In the genomic region with DNA sequence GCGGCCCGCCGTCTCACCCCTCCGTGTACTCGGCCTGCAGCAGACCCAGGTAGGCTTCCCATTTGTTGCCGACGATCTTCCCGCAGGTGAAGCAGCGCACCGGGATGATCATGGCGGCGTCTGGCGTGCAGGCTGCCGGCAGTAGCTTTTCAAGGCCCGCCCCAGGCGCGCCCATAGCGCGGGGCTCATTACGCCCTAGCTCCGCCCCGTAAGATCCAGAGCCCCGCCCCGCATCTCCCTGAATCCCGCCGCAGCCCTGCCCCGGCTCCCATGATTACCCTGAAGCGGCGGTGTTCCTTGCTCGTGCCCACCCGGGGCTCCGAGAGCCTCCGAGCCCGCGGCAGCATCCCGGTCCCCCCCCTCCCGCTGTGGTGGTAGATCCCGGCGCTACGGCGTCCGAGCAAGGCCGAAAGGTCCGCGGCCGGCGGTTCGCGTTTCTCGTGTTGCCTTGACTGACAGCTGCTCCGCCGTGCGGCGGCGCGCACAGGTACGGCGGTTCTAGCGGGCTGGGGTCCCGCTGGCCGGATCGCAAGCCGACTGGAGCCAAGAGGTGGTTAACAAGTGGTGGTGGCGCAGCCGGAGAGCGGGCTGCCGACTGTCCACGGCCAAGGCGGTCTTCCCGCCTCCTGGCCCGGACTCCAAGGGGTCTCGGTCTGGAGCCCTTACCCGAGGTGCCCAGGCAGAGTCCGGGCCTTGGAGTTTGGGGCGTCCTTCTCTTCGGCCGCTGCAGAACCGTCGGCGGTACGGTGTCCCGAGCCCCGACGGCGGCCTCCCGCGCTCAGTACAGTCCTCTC, we compare ENCODE assay signal across 7 mouse cellular contexts. TPM values are rescaled to one million over a fixed set of nuclear protein-coding genes. Genes with fewer than 3 reads are reported as not detected.
DNase-seq lines count a peak whose midpoint lies in the region; ATAC-seq lines count a peak whose summit lies in the region.

TSS of gene Polr2l (minus strand) at position 122 of the 794 bp plus-strand sequence.
TSS of gene Tspan4 (plus strand) at position 230 of the 794 bp plus-strand sequence.

- under 1% methylated on average over 87 of the region's 87 CpGs for WGBS in midbrain, embryonic 10.5 days

- H3K27me3 ChIP-seq in midbrain, embryonic 10.5 days (ENCODE audit: low read depth, poor library complexity, severe bottlenecking) = peaks cover 31% of the 10 kb centered on the region

- DNase-seq in adrenal gland, adult 18-20 months (ENCODE audit: low spot score in 2 of 2) = peak; percentile 81 to 86
- DNase-seq in gastrocnemius, postnatal 10 days = peak; percentile 82
- DNase-seq in induced T-regulatory cell, adult 2 months (ENCODE audit: low read depth) = peak; percentile 93
- DNase-seq in left cerebral cortex, postnatal 36 days (ENCODE audit: low spot score in 2 of 2) = peak; percentile 87
- DNase-seq in midbrain, embryonic 10.5 days (ENCODE audit: low spot score) = peak; percentile 91
- peak; percentile 66 to 71 for DNase-seq in right cerebral cortex, postnatal 36 days (ENCODE audit: low spot score in 2 of 2)

- H3K9me3 ChIP-seq in midbrain, embryonic 10.5 days (replicated peaks) = no peaks in the 10 kb centered on the region

- H3K4me1 ChIP-seq in midbrain, embryonic 10.5 days = peaks cover 47% of the 10 kb centered on the region

- peak within 1 kb of the TSS; percentile 99 for H3K27ac ChIP-seq in midbrain, embryonic 10.5 days (replicated peaks)

- intact Hi-C loops in left cerebral cortex, postnatal 36 days (cut with DNase I) = no loop called here

- peaks cover 30% of the 10 kb centered on the region for H3K36me3 ChIP-seq in midbrain, embryonic 10.5 days

- peak; percentile 47 for ATAC-seq in common myeloid progenitor, adult 5-6 weeks (replicated peaks; ENCODE audit: low read depth, poor library complexity, severe bottlenecking)

- H3K4me3 ChIP-seq in midbrain, embryonic 10.5 days = peak within 1 kb of the TSS; percentile 84

RNA-seq across cellular contexts. Expression of gene Polr2l, which starts in this region (rescaled TPM):
- 100 to 1,000 TPM; 104 to 114 TPM for total RNA-seq in adrenal gland, adult 18-20 months (2021)
- 44.5 and 47.0 TPM in 2 replicates for total RNA-seq in common myeloid progenitor, adult 5-6 weeks (2017)
- 10 to 100 TPM; 43.4 to 49.0 TPM for total RNA-seq in gastrocnemius, postnatal 10 days (2021)
- 10 to 100 TPM; 38.0 to 40.1 TPM for total RNA-seq in left cerebral cortex, postnatal 36 days (2021)
- polyA plus RNA-seq in midbrain, embryonic 10.5 days (2016; fragmentation: Nextera tagmentation; extraction: Ambion mirVana) = 82.1 and 85.0 TPM in 2 replicates

RNA-seq across cellular contexts. Expression of gene Tspan4, which starts in this region (rescaled TPM):
- total RNA-seq in adrenal gland, adult 18-20 months (2021) = 10 to 100 TPM; 49.6 to 61.3 TPM
- 50.3 and 53.3 TPM in 2 replicates for total RNA-seq in common myeloid progenitor, adult 5-6 weeks (2017)
- 10 to 100 TPM; 18.6 to 21.0 TPM for total RNA-seq in gastrocnemius, postnatal 10 days (2021)
- 10 to 100 TPM; 14.2 to 20.0 TPM for total RNA-seq in left cerebral cortex, postnatal 36 days (2021)
- polyA plus RNA-seq in midbrain, embryonic 10.5 days (2016; fragmentation: Nextera tagmentation; extraction: Ambion mirVana) = 33.3 and 38.7 TPM in 2 replicates

Comparison
In these comparisons a context has a peak if more than half of its experiments do, and no peak if none do; other contexts are left out.
1. Peak in every context shown above with its lines: DNase-seq, ATAC-seq, H3K4me3 ChIP-seq and H3K27ac ChIP-seq.